18 mouse cellular contexts compared by ENCODE assay signal in the genomic region with DNA sequence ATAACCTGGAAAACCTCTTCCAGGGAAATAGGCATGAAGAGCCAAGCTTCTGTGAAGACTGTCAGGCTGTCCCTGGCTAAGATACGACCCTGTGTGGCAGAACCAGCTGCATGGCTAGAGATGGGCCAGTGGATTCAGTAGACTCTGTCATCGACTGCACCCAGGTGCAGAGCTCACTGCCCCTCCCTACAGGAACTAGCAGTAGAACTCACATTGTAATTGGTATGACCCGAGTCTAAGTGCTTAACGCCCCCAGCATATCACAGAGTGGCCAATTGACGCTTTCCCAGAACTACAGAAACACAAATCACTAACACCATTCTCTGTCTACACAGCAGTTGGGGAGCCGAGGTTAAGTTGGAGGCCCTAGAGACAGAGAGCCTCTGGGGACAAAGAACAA.
DNase-seq lines count a peak whose midpoint lies in the region; TF ChIP-seq lines count a peak whose summit lies in the region.
"Had no signal": no experiment of that assay in that cellular context is flagged by ENCODE, and none has a peak within 500 bp of the region (broad histone marks: within the 10 kb centered on the region; RNA-seq: fewer than 3 reads in every experiment).

No protein-coding gene starts in this region.

- no peak overlapping the region for H3K27ac ChIP-seq in gastrocnemius, adult 2 months
- H3K27ac ChIP-seq: embryonic facial prominence, embryonic 13.5 days; forebrain, embryonic 12.5 days; heart, embryonic 13.5 days; hindbrain, embryonic 15.5 days had no signal

- DNase-seq in embryo, embryonic 10 days (ENCODE audit: low spot score) = peak; percentile 16
- no peak for DNase-seq in embryo, embryonic 9.5 days (ENCODE audit: extremely low spot score)
- peak; percentile 24 for DNase-seq in retina, postnatal 1 day
- no peak for DNase-seq in retina, embryonic 14.5 days (ENCODE audit: low spot score)
- peak; percentile 38 for DNase-seq in large intestine, adult 2 months (ENCODE audit: low read depth, low spot score)
- DNase-seq in left cerebral cortex, adult 11 months (ENCODE audit: low spot score) = no peak
- no peak for DNase-seq in gastrocnemius, adult 2 months
- DNase-seq: adrenal gland, adult 2 months; adrenal gland, postnatal 25 days; B cell, adult 2 months; cerebellum, adult 2 months; cerebellum, postnatal 14 days; gastrocnemius, postnatal 14 days; heart, postnatal 36 days had no signal

- intact Hi-C loops in gastrocnemius, adult 2 months (cut with DNase I) = no loop called here

- 27% methylated on average over 6 of the region's 6 CpGs for WGBS in large intestine, adult 2 months

- no peak overlapping the region for H3K4me3 ChIP-seq in gastrocnemius, adult 2 months
- H3K4me3 ChIP-seq: embryonic facial prominence, embryonic 13.5 days; forebrain, embryonic 12.5 days; heart, embryonic 13.5 days; hindbrain, embryonic 15.5 days had no signal

- TF ChIP-seq CTCF in gastrocnemius, adult 2 months (IDR thresholded peaks at IDR 0.05) = no peak

Comparison
In these comparisons a context has a peak if more than half of its experiments do, and no peak if none do; other contexts are left out.
1. DNase-seq: peak in embryo, embryonic 10 days (single experiment), retina, postnatal 1 day (single experiment) and large intestine, adult 2 months (single experiment); none in embryo, embryonic 9.5 days (single experiment), retina, embryonic 14.5 days (single experiment), left cerebral cortex, adult 11 months (single experiment) and gastrocnemius, adult 2 months (single experiment).